Mouse (Mus musculus): ENCODE results near the gene Cpt1a.

DNA sequence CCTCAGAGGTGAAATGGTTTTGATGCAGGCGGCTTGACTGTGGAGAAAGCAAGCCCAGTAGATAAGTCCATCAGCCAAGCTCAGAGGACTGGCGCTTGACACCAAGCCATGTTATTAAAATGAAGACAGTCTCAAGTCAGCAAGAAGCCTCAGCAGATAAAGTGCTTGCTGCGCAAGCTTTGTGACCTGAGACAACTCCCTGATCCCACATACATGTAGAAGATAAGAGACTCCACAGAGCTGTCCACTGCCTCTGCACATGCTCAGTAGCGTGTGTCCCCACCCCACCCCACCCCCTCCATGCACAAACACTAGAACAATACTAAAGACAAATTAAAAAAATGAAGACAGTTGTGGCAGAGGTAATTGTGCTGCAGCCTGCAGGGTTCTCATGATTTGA, 12.4 kb downstream of the Cpt1a start:
- TF ChIP-seq CTCF (IDR thresholded peaks at IDR 0.05; ENCODE audit: borderline replicate concordance, control insufficient read depth, extremely low read depth, insufficient read depth, low read length, poor library complexity) (no peak), POLR2A (IDR thresholded peaks at IDR 0.05; ENCODE audit: control insufficient read depth, extremely low read depth, insufficient read depth, low read length, poor library complexity) (no peak)
